Mouse (Mus musculus) brain, embryonic 14.5 days (tissue): ENCODE results near the gene Zfp784.

Experiments
- CTCF ChIP-seq: fragments of 200-500 bp; IDR thresholded peaks from 2 replicates; pipeline ENCODE4 v1.5.1; 2012; ENCODE audit warnings: inconsistent platforms, mild to moderate bottlenecking, moderate library complexity, borderline replicate concordance; ENCODE audit not compliant: insufficient read depth, insufficient read length; ENCODE audit errors: extremely low read depth
- POLR2A ChIP-seq: fragments of 200-500 bp; IDR thresholded peaks from 2 replicates; pipeline ENCODE4 v1.6.1; 2012; ENCODE audit warnings: mild to moderate bottlenecking, inconsistent platforms, borderline replicate concordance; ENCODE audit not compliant: poor library complexity, insufficient read depth, insufficient read length, severe bottlenecking; ENCODE audit errors: extremely low read depth

GRCm38 (mm10) chr7:5062360-5063001 lies 24.2 kb upstream of the Zfp784 start:
- TF ChIP-seq POLR2A = no peak
- TF ChIP-seq CTCF = no peak
